Mouse (Mus musculus) kidney, embryonic 14.5 days (tissue): Measurements from ENCODE around the gene Il23a. TPM values are rescaled to one million over a fixed set of nuclear protein-coding genes. Genes with fewer than 3 reads are reported as not detected.
A peak's percentile ranks its signal among the peaks of the same experiment; 100 is the strongest.

Experiments used
- ATAC-seq: fragments of 200-750 bp; cut with Nextera tagmentation; 2 replicates; pipeline ENCODE4 v1.8.0; 2017; ENCODE audit warnings: moderate number of reproducible peaks, mild to moderate bottlenecking, moderate TSS enrichment, moderate library complexity; ENCODE audit not compliant: low FRiP score, low TSS enrichment
- H3K27ac ChIP-seq: fragments of 300-500 bp; sonication (generic); 2 replicates; pipeline ENCODE4 v1.5.1; 2014; ENCODE audit warnings: low read depth, mild to moderate bottlenecking, low read length, moderate library complexity, mixed read lengths
- H3K27me3 ChIP-seq: fragments of 300-500 bp; sonication (generic); 2 replicates; pipeline ENCODE4 v1.6.1; 2014; ENCODE audit warnings: mild to moderate bottlenecking, low read length; ENCODE audit not compliant: control insufficient read depth, insufficient read depth
- H3K36me3 ChIP-seq: fragments of 300-500 bp; sonication (generic); 2 replicates; pipeline ENCODE4 v1.6.1; 2014; ENCODE audit warnings: low read length, mixed read lengths; ENCODE audit not compliant: control insufficient read depth, insufficient read depth
- H3K4me1 ChIP-seq: fragments of 300-500 bp; sonication (generic); 2 replicates; pipeline ENCODE4 v1.6.1; 2014; ENCODE audit warnings: low read length, mixed read lengths; ENCODE audit not compliant: control insufficient read depth, insufficient read depth
- H3K4me2 ChIP-seq: fragments of 300-500 bp; sonication (generic); replicated peaks from 2 replicates; pipeline ENCODE4 v1.6.1; 2014; ENCODE audit warnings: low read depth, mild to moderate bottlenecking, low read length
- H3K4me3 ChIP-seq: fragments of 300-500 bp; sonication (generic); 2 replicates; pipeline ENCODE4 v1.5.1; 2014; ENCODE audit warnings: mild to moderate bottlenecking, low read length
- H3K9ac ChIP-seq: fragments of 300-500 bp; sonication (generic); 2 replicates; pipeline ENCODE4 v1.6.1; 2014; ENCODE audit warnings: low read depth, mild to moderate bottlenecking, low read length, moderate library complexity
- H3K9me3 ChIP-seq: fragments of 300-500 bp; sonication (generic); 2 replicates; pipeline ENCODE4 v1.6.1; 2016; ENCODE audit warnings: low read length; ENCODE audit not compliant: control insufficient read depth
- WGBS: fragments of 180-500 bp; shearing (Covaris S2); extraction: QIAGEN DNeasy Blood & Tissue Kit; methylation state at CpG from one replicate; pipeline ENCODE4 v1.1.7; 2014; 5-methylcytosine and 5-hydroxymethylcytosine counted together
- polyA plus RNA-seq: library from polyadenylated mRNA; unstranded; fragments of >200 nt; fragmentation: Nextera tagmentation; extraction: Ambion mirVana; gene quantifications from 2 replicates; pipeline ENCODE4 v1.2.1, GENCODE M21; 2014

The Il23a gene
- polyA plus RNA-seq, 1 experiment from 2014 or later: 0.24 TPM

- 68% methylated on average over 12 of the region's 12 CpGs for WGBS
- ATAC-seq: no peak
- Histone ChIP-seq H3K4me3 (peak overlapping the region; percentile 72), H3K9me3 (no peaks in the 10 kb centered on the region), H3K4me1 (peaks cover 10% of the 10 kb centered on the region), H3K4me2 (peak overlapping the region; percentile 86), H3K36me3 (peaks cover 54% of the 10 kb centered on the region), H3K27me3 (no peaks in the 10 kb centered on the region), H3K9ac (peak overlapping the region; percentile 90; the same call in 1 of the 2 replicates), H3K27ac (peak overlapping the region; percentile 96; the same call in 1 of the 2 replicates)
These were observed 23.1 kb upstream of the Il23a start for GRCm38 (mm10) chr10:128321641-128322040.

- ATAC-seq: no peak
- H3K4me2 ChIP-seq: no peak overlapping the region
- no peak overlapping the region for H3K4me3 ChIP-seq
- no peaks in the 10 kb centered on the region for H3K27me3 ChIP-seq
- H3K4me1 ChIP-seq: no peaks in the 10 kb centered on the region
- no peaks in the 10 kb centered on the region for H3K9me3 ChIP-seq
- no peak overlapping the region for H3K27ac ChIP-seq
- WGBS: 92% methylated on average over 8 of the region's 8 CpGs
- H3K9ac ChIP-seq: no peak overlapping the region
- H3K36me3 ChIP-seq: peaks cover 79% of the 10 kb centered on the region
These were observed 17.0 kb upstream of the Il23a start for GRCm38 (mm10) chr10:128315578-128315977.

GRCm38 (mm10) chr10:128310902-128311301, 12.3 kb upstream of the Il23a start:
- H3K36me3 ChIP-seq: peaks cover 65% of the 10 kb centered on the region
- no peaks in the 10 kb centered on the region for H3K4me1 ChIP-seq
- no peak overlapping the region for H3K27ac ChIP-seq
- ATAC-seq: no peak
- no peak overlapping the region for H3K9ac ChIP-seq
- no peaks in the 10 kb centered on the region for H3K27me3 ChIP-seq
- WGBS: 79% methylated on average over 4 of the region's 4 CpGs
- no peaks in the 10 kb centered on the region for H3K9me3 ChIP-seq
- no peak overlapping the region for H3K4me3 ChIP-seq
- no peak overlapping the region for H3K4me2 ChIP-seq

GRCm38 (mm10) chr10:128310177-128310576, 11.6 kb upstream of the Il23a start:
- H3K36me3 ChIP-seq: peaks cover 61% of the 10 kb centered on the region
- WGBS: 73% methylated on average over 11 of the region's 11 CpGs
- no peaks in the 10 kb centered on the region for H3K9me3 ChIP-seq
- H3K4me3 ChIP-seq: no peak overlapping the region
- H3K4me1 ChIP-seq: no peaks in the 10 kb centered on the region
- no peaks in the 10 kb centered on the region for H3K27me3 ChIP-seq
- H3K9ac ChIP-seq: no peak overlapping the region
- H3K4me2 ChIP-seq: no peak overlapping the region
- H3K27ac ChIP-seq: no peak overlapping the region
- ATAC-seq: no peak

- Histone ChIP-seq H3K27ac (no peak overlapping the region), H3K36me3 (peaks cover 56% of the 10 kb centered on the region), H3K4me1 (no peaks in the 10 kb centered on the region), H3K9me3 (no peaks in the 10 kb centered on the region), H3K4me3 (no peak overlapping the region), H3K9ac (no peak overlapping the region), H3K4me2 (no peak overlapping the region), H3K27me3 (no peaks in the 10 kb centered on the region)
- no peak for ATAC-seq
- WGBS: 90% methylated on average over 7 of the region's 7 CpGs
These were observed 11.1 kb upstream of the Il23a start for GRCm38 (mm10) chr10:128309654-128310053.

GRCm38 (mm10) chr10:128303126-128304021, 4.8 kb upstream of the Il23a start, which contains the start of gene Pan2:
TSS of gene Pan2 (plus strand) at chr10:128303335.
- ATAC-seq: peak; percentile 98
- WGBS: 2% methylated on average over 37 of the region's 37 CpGs

GRCm38 (mm10) chr10:128302785-128303125, 4.2 kb upstream of the Il23a start:
- Histone ChIP-seq H3K27ac (peak overlapping the region; percentile 96), H3K9ac (peak overlapping the region; percentile 77), H3K4me2 (peak overlapping the region; percentile 61), H3K36me3 (peaks cover 2% of the 10 kb centered on the region; the same call in 1 of the 2 replicates), H3K9me3 (no peaks in the 10 kb centered on the region), H3K4me3 (peak overlapping the region; percentile 53), H3K4me1 (peaks cover 13% of the 10 kb centered on the region), H3K27me3 (no peaks in the 10 kb centered on the region)
- WGBS: under 1% methylated on average over 9 of the region's 9 CpGs
- peak; percentile 33 for ATAC-seq

More at GRCm38 (mm10) chr10:128303126-128304021, 4.8 kb upstream of the Il23a start, which contains the start of gene Pan2:
- Histone ChIP-seq H3K27ac (peak within 1 kb of the TSS; percentile 96), H3K36me3 (peaks cover 9% of the 10 kb centered on the region; the same call in 1 of the 2 replicates), H3K27me3 (no peaks in the 10 kb centered on the region), H3K9me3 (no peaks in the 10 kb centered on the region), H3K4me2 (peak within 1 kb of the TSS; percentile 83), H3K9ac (peak within 1 kb of the TSS; percentile 77), H3K4me3 (peak within 1 kb of the TSS; percentile 53), H3K4me1 (peaks cover 13% of the 10 kb centered on the region)

GRCm38 (mm10) chr10:128302357-128302756, 3.8 kb upstream of the Il23a start:
- H3K9me3 ChIP-seq: no peaks in the 10 kb centered on the region
- H3K4me1 ChIP-seq: peaks cover 13% of the 10 kb centered on the region
- peak overlapping the region; percentile 77 for H3K9ac ChIP-seq
- ATAC-seq: no peak
- H3K36me3 ChIP-seq: peaks cover 2% of the 10 kb centered on the region; the same call in 1 of the 2 replicates
- peak overlapping the region; percentile 96 for H3K27ac ChIP-seq
- peak overlapping the region; percentile 53 for H3K4me3 ChIP-seq
- peak overlapping the region; percentile 61 for H3K4me2 ChIP-seq
- H3K27me3 ChIP-seq: no peaks in the 10 kb centered on the region
- WGBS: 36% methylated on average over 3 of the region's 3 CpGs

- no peaks in the 10 kb centered on the region for H3K9me3 ChIP-seq
- ATAC-seq: no peak
- 71% methylated on average over 6 of the region's 6 CpGs for WGBS
- no peaks in the 10 kb centered on the region for H3K36me3 ChIP-seq
- no peak overlapping the region for H3K9ac ChIP-seq
- peaks cover 4% of the 10 kb centered on the region; the same call in 1 of the 2 replicates for H3K4me1 ChIP-seq
- H3K4me2 ChIP-seq: no peak overlapping the region
- no peaks in the 10 kb centered on the region for H3K27me3 ChIP-seq
- no peak overlapping the region for H3K27ac ChIP-seq
- H3K4me3 ChIP-seq: no peak overlapping the region
These were observed 309 bp downstream of the Il23a start for GRCm38 (mm10) chr10:128298243-128298642.
